In the genomic region with DNA sequence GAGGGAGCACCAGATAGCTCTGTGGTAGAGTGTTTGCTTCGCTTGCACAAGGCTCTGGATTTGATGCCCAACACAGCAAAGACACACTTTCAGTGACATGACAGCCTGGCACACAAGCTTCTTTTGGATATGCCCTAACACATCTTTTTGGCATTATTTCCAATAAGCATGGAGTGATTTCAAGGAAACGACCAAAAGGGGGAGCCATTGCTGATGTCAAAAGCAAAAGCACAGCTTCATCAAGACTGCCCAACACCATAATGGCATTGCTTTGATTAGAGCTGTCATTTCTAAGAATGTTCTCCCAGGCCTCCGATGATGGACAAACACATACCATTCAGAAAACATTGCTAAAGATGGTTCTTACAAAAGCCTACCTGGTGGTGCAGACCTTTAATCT, we compare ENCODE assay signal across 13 mouse cellular contexts. TPM values are rescaled to one million over a fixed set of nuclear protein-coding genes. Genes with fewer than 3 reads are reported as not detected.
DNase-seq lines count a peak whose midpoint lies in the region; ATAC-seq and TF ChIP-seq lines count a peak whose summit lies in the region.
"Had no signal": no experiment of that assay in that cellular context is flagged by ENCODE, and none has a peak within 500 bp of the region (broad histone marks: within the 10 kb centered on the region; RNA-seq: fewer than 3 reads in every experiment).

No protein-coding gene starts in this region.

- TF ChIP-seq POLR2A in liver, adult 2 months (IDR thresholded peaks at IDR 0.05; ENCODE audit: extremely low read depth, insufficient read depth, low read length), result no peak

- no peaks in the 10 kb centered on the region for H3K4me1 ChIP-seq in liver, adult 2 months (ENCODE audit: control insufficient read depth, insufficient read depth, low read length)
- H3K4me1 ChIP-seq in liver, embryonic 12.5 days, result no peaks in the 10 kb centered on the region
- peaks cover 0 to 2% of the 10 kb centered on the region in 2 experiments; a peak in 1 of 4 replicates for H3K4me1 ChIP-seq in ES-E14 (ENCODE audit: control insufficient read depth in 2 of 2, insufficient read depth in 2 of 2, low read length in 2 of 2, poor library complexity in 1 of 2)
- H3K4me1 ChIP-seq: hindbrain, embryonic 13.5 days had no signal

- DNase-seq in embryo, embryonic 10 days (ENCODE audit: low spot score), result peak; percentile 25
- DNase-seq in embryo, embryonic 9.5 days (ENCODE audit: extremely low spot score), result no peak
- DNase-seq in liver, adult 2 months (ENCODE audit: extremely low read depth, low read depth, low spot score), result peak; percentile 33
- peak; percentile 30 for DNase-seq in ES-E14 (ENCODE audit: low read depth, low spot score)
- peak; percentile 22 for DNase-seq in naive thymus-derived CD4-positive, alpha-beta T cell, adult 2 months (ENCODE audit: low read depth)
- DNase-seq in adrenal gland, adult 8-10 months, result no peak
- DNase-seq: cerebellum, adult 2 months had no signal

- 52% methylated on average over 3 of the region's 3 CpGs for WGBS in liver, adult 2 months
- 22% methylated on average over 3 of the region's 3 CpGs for WGBS in liver, embryonic 12.5 days (ENCODE audit: insufficient replicate concordance)

- no peak overlapping the region for H3K4me3 ChIP-seq in liver, adult 2 months (ENCODE audit: insufficient read depth, low read depth, low read length)
- no peak overlapping the region for H3K4me3 ChIP-seq in liver, embryonic 12.5 days
- H3K4me3 ChIP-seq in ES-E14 (ENCODE audit: insufficient read depth in 1 of 2, low read depth in 1 of 2, low read length in 2 of 2, poor library complexity in 1 of 2, severe bottlenecking in 1 of 2), result no peak overlapping the region
- H3K4me3 ChIP-seq: erythroblast, embryonic 14.5 days; hindbrain, embryonic 13.5 days had no signal

- TF ChIP-seq CTCF in liver, adult 2 months (IDR thresholded peaks at IDR 0.05; ENCODE audit: low read depth, low read length), result no peak

- H3K27ac ChIP-seq in liver, adult 2 months (replicated peaks; ENCODE audit: insufficient read depth, low read depth, low read length), result no peak overlapping the region
- H3K27ac ChIP-seq in liver, embryonic 12.5 days, result no peak overlapping the region
- no peak overlapping the region for H3K27ac ChIP-seq in ES-E14 (ENCODE audit: insufficient read depth, low read depth, low read length, poor library complexity, severe bottlenecking)
- H3K27ac ChIP-seq: hindbrain, embryonic 13.5 days had no signal

- H3K36me3 ChIP-seq in liver, adult 2 months (ENCODE audit: control insufficient read depth, insufficient read depth, low read length), result no peaks in the 10 kb centered on the region
- H3K36me3 ChIP-seq in liver, embryonic 12.5 days, result no peaks in the 10 kb centered on the region
- no peaks in the 10 kb centered on the region for H3K36me3 ChIP-seq in ES-E14 (ENCODE audit: control insufficient read depth, insufficient read depth, low read length, poor library complexity, severe bottlenecking)
- H3K36me3 ChIP-seq: hindbrain, embryonic 13.5 days had no signal

- H3K9me3 ChIP-seq in liver, embryonic 12.5 days (replicated peaks), result no peaks in the 10 kb centered on the region
- no peaks in the 10 kb centered on the region for H3K9me3 ChIP-seq in ES-E14 (ENCODE audit: control insufficient read depth, insufficient read depth, low read depth, low read length)
- H3K9me3 ChIP-seq: hindbrain, embryonic 13.5 days had no signal

- no peak overlapping the region for H3K9ac ChIP-seq in liver, adult 2 months (ENCODE audit: low read depth, low read length)
- H3K9ac ChIP-seq in liver, embryonic 12.5 days, result no peak overlapping the region
- H3K9ac ChIP-seq in ES-E14 (ENCODE audit: insufficient read depth, low read depth, low read length, poor library complexity, severe bottlenecking), result no peak overlapping the region
- H3K9ac ChIP-seq: hindbrain, embryonic 13.5 days had no signal

- H3K79me2 ChIP-seq in liver, adult 2 months (ENCODE audit: control insufficient read depth, insufficient read depth, low read length), result no peaks in the 10 kb centered on the region

- no peaks in the 10 kb centered on the region for H3K27me3 ChIP-seq in liver, adult 2 months (ENCODE audit: control insufficient read depth, insufficient read depth, low read length)
- H3K27me3 ChIP-seq in liver, embryonic 12.5 days (replicated peaks), result peaks cover 19% of the 10 kb centered on the region; the same call in 1 of the 2 replicates

- no peak for ATAC-seq in liver, embryonic 12.5 days
- no peak for ATAC-seq in inflammation-experienced regulatory T-cells, adult 6 months

- H3K4me2 ChIP-seq in liver, embryonic 12.5 days, result no peak overlapping the region
- H3K4me2 ChIP-seq: hindbrain, embryonic 13.5 days; midbrain, embryonic 11.5 days had no signal

- in situ Hi-C loops in ES-E14 (cut with MboI; ENCODE audit: low sequenced_read_pairs in 2 of 2, unreplicated experiment in 2 of 2), result no loop called here

TF ChIP-seq in ES-E14, 5 proteins besides CTCF, POLR2A, EP300 and RAD21:
- TF ChIP-seq CHD2 (IDR thresholded peaks at IDR 0.05; ENCODE audit: low read depth, low read length) (no peak), HCFC1 (IDR thresholded peaks at IDR 0.05; ENCODE audit: borderline replicate concordance, insufficient read depth, low read length) (no peak), ZNF384 (IDR thresholded peaks at IDR 0.05; ENCODE audit: low read depth, low read length) (no peak), MAFK (IDR thresholded peaks at IDR 0.05; ENCODE audit: insufficient read depth, low read depth, low read length) (no peak), ZC3H11A (IDR thresholded peaks at IDR 0.05; ENCODE audit: borderline replicate concordance, low read depth, low read length) (no peak)

RNA-seq across cellular contexts. Expression of a gene that starts 16.7 kb away (rescaled TPM):
- not detected in 2 replicates for total RNA-seq in liver, adult 2 months (2014; rRNA removed)
- not detected in 2 replicates for polyA plus RNA-seq in liver, adult 2 months (2012; rRNA removed)
- not detected in 2 replicates for polyA plus RNA-seq in liver, embryonic 12.5 days (2016; fragmentation: Nextera tagmentation; extraction: Ambion mirVana)
- total RNA-seq in ES-E14 (2012; rRNA removed), result 0.27 and 0.69 TPM in 2 replicates
- polyA plus RNA-seq in inflammation-experienced regulatory T-cells, adult 6 months (2017; shearing (Covaris generic)), result not detected
- under 1 TPM; 0.17 to 0.43 (median 0.40) TPM for total RNA-seq in adrenal gland, adult 8-10 months (2022)
- total RNA-seq: granulocyte monocyte progenitor cell, adult 5-6 weeks had no signal
- polyA plus RNA-seq: erythroblast, embryonic 14.5 days had no signal

Comparison
In these comparisons a context has a peak if more than half of its experiments do, and no peak if none do; other contexts are left out.
1. DNase-seq: peak in embryo, embryonic 10 days (single experiment), liver, adult 2 months (single experiment), ES-E14 (single experiment) and naive thymus-derived CD4-positive, alpha-beta T cell, adult 2 months (single experiment); none in embryo, embryonic 9.5 days (single experiment) and adrenal gland, adult 8-10 months (single experiment).